Mouse (Mus musculus) intestine, embryonic 15.5 days (tissue): ENCODE results near the gene Nckap5. TPM values are rescaled to one million over a fixed set of nuclear protein-coding genes. Genes with fewer than 3 reads are reported as not detected.
"Not testable (repeated sequence)": the region's sequence is repeated elsewhere in the genome, so short reads cannot be mapped to it uniquely, and the experiment has no call there.

Experiments
- ATAC-seq: fragments of 200-750 bp; cut with Nextera tagmentation; 2 replicates; pipeline ENCODE4 v1.8.0; 2017; ENCODE audit warnings: moderate TSS enrichment, moderate library complexity
- H3K27ac ChIP-seq: fragments of 300-500 bp; sonication (generic); 2 replicates; pipeline ENCODE4 v1.5.1; 2015; ENCODE audit warnings: mild to moderate bottlenecking, inconsistent platforms
- H3K27me3 ChIP-seq: fragments of 300-500 bp; sonication (generic); replicated peaks from 2 replicates; pipeline ENCODE4 v1.6.1; 2015; ENCODE audit warnings: inconsistent platforms
- H3K36me3 ChIP-seq: fragments of 300-500 bp; sonication (generic); 2 replicates; pipeline ENCODE4 v1.6.1; 2015; ENCODE audit warnings: inconsistent platforms
- H3K4me1 ChIP-seq: fragments of 300-500 bp; sonication (generic); replicated peaks from 2 replicates; pipeline ENCODE4 v1.6.1; 2015; ENCODE audit warnings: inconsistent platforms
- H3K4me2 ChIP-seq: fragments of 300-500 bp; sonication (generic); replicated peaks from 2 replicates; pipeline ENCODE4 v1.6.1; 2015; ENCODE audit warnings: mild to moderate bottlenecking, inconsistent platforms
- H3K4me3 ChIP-seq: fragments of 300-500 bp; sonication (generic); replicated peaks from 2 replicates; pipeline ENCODE4 v1.5.1; 2015; ENCODE audit warnings: inconsistent platforms
- H3K9ac ChIP-seq: fragments of 300-500 bp; sonication (generic); 2 replicates; pipeline ENCODE4 v1.6.1; 2015; ENCODE audit warnings: inconsistent platforms
- H3K9me3 ChIP-seq: fragments of 300-500 bp; sonication (generic); 2 replicates; pipeline ENCODE4 v1.6.1; 2016; ENCODE audit warnings: inconsistent platforms
- WGBS: fragments of 180-500 bp; shearing (Covaris S2); methylation state at CpG from one replicate; pipeline ENCODE4 v1.1.7; 2015; 5-methylcytosine and 5-hydroxymethylcytosine counted together
- polyA plus RNA-seq: library from polyadenylated mRNA; unstranded; fragments of >200 nt; fragmentation: Nextera tagmentation; extraction: Ambion mirVana; gene quantifications from 2 replicates; pipeline ENCODE4 v1.2.1, GENCODE M21; 2015

Gene Nckap5
- polyA plus RNA-seq, 1 experiment from 2014 or later, result 11.4 TPM

GRCm38 (mm10) chr1:126135717-126136116 is 694.9 kb downstream of the Nckap5 start:
- H3K4me1 ChIP-seq, result no peaks in the 10 kb centered on the region
- no peak for ATAC-seq
- H3K36me3 ChIP-seq, result no peaks in the 10 kb centered on the region
- H3K27me3 ChIP-seq, result no peaks in the 10 kb centered on the region
- H3K9ac ChIP-seq, result no peak overlapping the region
- no peak overlapping the region for H3K4me3 ChIP-seq
- WGBS, result 76% methylated on average over 3 of the region's 3 CpGs
- H3K9me3 ChIP-seq, result no peaks in the 10 kb centered on the region
- no peak overlapping the region for H3K4me2 ChIP-seq
- H3K27ac ChIP-seq, result no peak overlapping the region

- Histone ChIP-seq H3K9ac (no peak overlapping the region), H3K27ac (no peak overlapping the region), H3K4me1 (no peaks in the 10 kb centered on the region), H3K4me2 (no peak overlapping the region), H3K4me3 (no peak overlapping the region), H3K9me3 (no peaks in the 10 kb centered on the region), H3K36me3 (no peaks in the 10 kb centered on the region), H3K27me3 (no peaks in the 10 kb centered on the region)
- no peak for ATAC-seq
- 93% methylated on average over 2 of the region's 2 CpGs for WGBS
Measured at GRCm38 (mm10) chr1:126132316-126132715, 698.3 kb downstream of the Nckap5 start.

DNA sequence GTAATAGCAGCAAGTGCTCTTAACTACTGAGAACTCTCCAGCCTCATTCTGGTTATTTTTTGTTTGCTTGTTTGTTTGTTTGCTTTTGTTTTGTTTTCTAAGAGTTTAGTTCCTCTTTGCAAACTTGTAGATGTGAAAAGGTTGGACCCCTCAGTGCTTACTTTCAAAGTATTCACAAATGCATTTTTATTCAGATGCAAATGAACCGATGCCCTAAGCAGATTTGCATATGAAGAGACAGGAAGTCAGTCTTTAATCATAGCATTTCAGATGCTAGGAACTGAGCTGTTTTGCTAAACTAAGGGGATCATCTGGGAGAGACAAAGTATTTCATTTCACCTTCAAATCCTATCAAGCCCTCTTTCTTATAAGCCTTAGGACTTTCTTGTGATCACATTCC is 701.5 kb downstream of the Nckap5 start:
- H3K9me3 ChIP-seq, result no peaks in the 10 kb centered on the region
- no peaks in the 10 kb centered on the region for H3K4me1 ChIP-seq
- H3K4me2 ChIP-seq, result no peak overlapping the region
- H3K36me3 ChIP-seq, result no peaks in the 10 kb centered on the region
- no peak overlapping the region for H3K4me3 ChIP-seq
- WGBS, result 39% methylated on average over 1 of the region's 1 CpGs
- H3K9ac ChIP-seq, result no peak overlapping the region
- H3K27ac ChIP-seq, result no peak overlapping the region
- no peak for ATAC-seq
- no peaks in the 10 kb centered on the region for H3K27me3 ChIP-seq

GRCm38 (mm10) chr1:126123111-126123510 is 707.5 kb downstream of the Nckap5 start:
- H3K9me3 ChIP-seq, result no peaks in the 10 kb centered on the region
- WGBS, result 74% methylated on average over 5 of the region's 5 CpGs
- no peaks in the 10 kb centered on the region for H3K4me1 ChIP-seq
- ATAC-seq, result no peak
- H3K27ac ChIP-seq, result no peak overlapping the region
- no peak overlapping the region for H3K4me2 ChIP-seq
- no peaks in the 10 kb centered on the region for H3K36me3 ChIP-seq
- no peaks in the 10 kb centered on the region for H3K27me3 ChIP-seq
- no peak overlapping the region for H3K9ac ChIP-seq
- H3K4me3 ChIP-seq, result no peak overlapping the region

DNA sequence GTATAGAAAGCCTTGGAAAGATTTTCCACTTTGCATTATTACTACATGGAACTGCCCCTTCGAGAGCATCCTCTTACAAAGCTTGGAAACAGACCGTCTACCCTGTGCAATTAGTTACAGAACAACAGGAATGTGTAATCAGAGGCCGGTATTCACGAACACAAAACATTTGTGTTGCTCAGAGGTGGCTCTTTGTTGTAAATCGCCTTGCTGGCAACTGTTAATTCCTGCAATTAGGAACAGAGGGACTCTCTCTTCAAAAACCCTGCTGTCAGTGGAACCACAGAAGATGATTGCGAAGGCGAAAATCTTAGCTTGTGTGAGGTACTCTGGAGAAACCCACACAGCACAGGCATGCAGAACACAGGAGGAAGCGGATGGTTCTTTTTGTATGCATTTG is 710.1 kb downstream of the Nckap5 start:
- H3K9ac ChIP-seq, result no peak overlapping the region
- 64% methylated on average over 8 of the region's 8 CpGs for WGBS
- no peaks in the 10 kb centered on the region for H3K27me3 ChIP-seq
- no peak for ATAC-seq
- no peak overlapping the region for H3K4me3 ChIP-seq
- H3K9me3 ChIP-seq, result no peaks in the 10 kb centered on the region
- H3K4me1 ChIP-seq, result no peaks in the 10 kb centered on the region
- no peaks in the 10 kb centered on the region for H3K36me3 ChIP-seq
- H3K4me2 ChIP-seq, result no peak overlapping the region
- no peak overlapping the region for H3K27ac ChIP-seq

- H3K9me3 ChIP-seq, result no peaks in the 10 kb centered on the region
- no peaks in the 10 kb centered on the region for H3K4me1 ChIP-seq
- no peak overlapping the region for H3K4me3 ChIP-seq
- no peak overlapping the region for H3K4me2 ChIP-seq
- no peak overlapping the region for H3K9ac ChIP-seq
- WGBS, result 68% methylated on average over 3 of the region's 3 CpGs
- no peak overlapping the region for H3K27ac ChIP-seq
- H3K36me3 ChIP-seq, result no peaks in the 10 kb centered on the region
- no peaks in the 10 kb centered on the region for H3K27me3 ChIP-seq
- no peak for ATAC-seq
Measured at GRCm38 (mm10) chr1:126116034-126116433, 714.6 kb downstream of the Nckap5 start.

- no peak overlapping the region for H3K9ac ChIP-seq
- H3K27ac ChIP-seq, result no peak overlapping the region
- H3K27me3 ChIP-seq, result no peaks in the 10 kb centered on the region
- WGBS, result 74% methylated on average over 3 of the region's 3 CpGs
- H3K9me3 ChIP-seq, result no peaks in the 10 kb centered on the region
- H3K4me1 ChIP-seq, result no peaks in the 10 kb centered on the region
- H3K36me3 ChIP-seq, result no peaks in the 10 kb centered on the region
- no peak for ATAC-seq
- H3K4me2 ChIP-seq, result no peak overlapping the region
- H3K4me3 ChIP-seq, result no peak overlapping the region
Measured at GRCm38 (mm10) chr1:126105673-126106256, 724.8 kb downstream of the Nckap5 start.

GRCm38 (mm10) chr1:126094346-126094745 is 736.3 kb downstream of the Nckap5 start:
- Histone ChIP-seq H3K4me3 (no peak overlapping the region), H3K9me3 (no peaks in the 10 kb centered on the region), H3K4me1 (no peaks in the 10 kb centered on the region), H3K27me3 (no peaks in the 10 kb centered on the region), H3K36me3 (no peaks in the 10 kb centered on the region), H3K4me2 (no peak overlapping the region), H3K9ac (no peak overlapping the region), H3K27ac (no peak overlapping the region)
- ATAC-seq, result no peak
- 87% methylated on average over 4 of the region's 4 CpGs for WGBS

- ATAC-seq, H3K36me3 ChIP-seq: not testable (repeated sequence)
- 86% methylated on average over 2 of the region's 2 CpGs for WGBS
Measured at GRCm38 (mm10) chr1:126091979-126092378, 738.6 kb downstream of the Nckap5 start.

DNA sequence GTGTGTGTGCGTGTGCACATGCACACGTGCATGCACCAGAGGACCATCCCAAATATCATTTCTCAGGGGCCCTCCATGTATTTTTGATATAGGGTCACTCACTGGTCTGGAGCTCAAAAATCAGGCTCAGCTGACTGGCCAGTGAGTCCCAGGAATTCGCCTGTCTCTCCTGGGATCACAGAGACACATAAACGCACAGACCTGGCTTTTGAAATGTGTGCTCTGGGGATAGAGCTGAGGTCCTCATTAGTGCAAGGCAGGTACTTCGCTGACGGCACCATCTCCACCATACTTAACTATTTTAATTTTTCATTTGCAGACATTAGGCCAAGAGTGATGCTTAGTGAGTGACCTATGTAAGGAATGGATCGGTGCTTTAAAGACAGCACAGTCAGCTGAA is 743.4 kb downstream of the Nckap5 start:
- WGBS, result 84% methylated on average over 7 of the region's 7 CpGs
- H3K27me3 ChIP-seq, result no peaks in the 10 kb centered on the region
- no peak overlapping the region for H3K27ac ChIP-seq
- H3K4me2 ChIP-seq, result no peak overlapping the region
- no peaks in the 10 kb centered on the region for H3K4me1 ChIP-seq
- H3K9me3 ChIP-seq, result no peaks in the 10 kb centered on the region
- H3K36me3 ChIP-seq, result no peaks in the 10 kb centered on the region
- H3K9ac ChIP-seq, result no peak overlapping the region
- no peak for ATAC-seq
- H3K4me3 ChIP-seq, result no peak overlapping the region

More at GRCm38 (mm10) chr1:126091979-126092378, 738.6 kb downstream of the Nckap5 start:
- not testable (repeated sequence) for H3K27ac ChIP-seq, H3K4me2 ChIP-seq, H3K9me3 ChIP-seq, H3K27me3 ChIP-seq, H3K4me3 ChIP-seq, H3K4me1 ChIP-seq, H3K9ac ChIP-seq

- H3K9me3 ChIP-seq, result no peaks in the 10 kb centered on the region
- no peaks in the 10 kb centered on the region for H3K27me3 ChIP-seq
- no peak overlapping the region for H3K4me2 ChIP-seq
- H3K4me1 ChIP-seq, result no peaks in the 10 kb centered on the region
- ATAC-seq, result no peak
- no peaks in the 10 kb centered on the region for H3K36me3 ChIP-seq
- 76% methylated on average over 4 of the region's 4 CpGs for WGBS
- H3K4me3 ChIP-seq, result no peak overlapping the region
- no peak overlapping the region for H3K9ac ChIP-seq
- no peak overlapping the region for H3K27ac ChIP-seq
Measured at GRCm38 (mm10) chr1:126076312-126076711, 754.3 kb downstream of the Nckap5 start.

GRCm38 (mm10) chr1:126070861-126071260 is 759.7 kb downstream of the Nckap5 start:
- no peak for ATAC-seq
- Histone ChIP-seq H3K4me3 (no peak overlapping the region), H3K9me3 (no peaks in the 10 kb centered on the region), H3K9ac (no peak overlapping the region), H3K27me3 (no peaks in the 10 kb centered on the region), H3K36me3 (no peaks in the 10 kb centered on the region), H3K27ac (no peak overlapping the region), H3K4me1 (no peaks in the 10 kb centered on the region), H3K4me2 (no peak overlapping the region)
- 88% methylated on average over 2 of the region's 2 CpGs for WGBS

DNA sequence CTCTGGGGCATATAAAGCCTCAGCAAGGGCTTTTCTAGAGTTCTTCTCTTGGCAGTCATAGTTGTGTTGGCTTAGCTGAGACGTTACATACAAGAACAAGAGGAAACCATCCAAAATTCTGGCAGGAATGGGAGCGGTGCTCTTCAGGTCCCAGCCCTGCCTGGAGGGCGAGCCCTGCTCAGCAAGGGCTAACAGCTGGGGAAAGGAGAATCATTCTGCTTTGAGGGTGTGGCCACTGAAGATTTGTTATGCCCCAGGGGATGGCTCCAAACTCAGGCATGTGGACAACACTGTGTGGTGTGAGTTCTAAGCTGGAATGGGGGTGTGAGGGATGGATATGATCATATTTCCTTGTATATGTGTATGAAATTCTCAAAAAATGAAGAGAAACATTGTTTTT is 779.1 kb downstream of the Nckap5 start:
- Histone ChIP-seq H3K27ac (no peak overlapping the region), H3K4me2 (no peak overlapping the region), H3K4me3 (no peak overlapping the region), H3K9me3 (no peaks in the 10 kb centered on the region), H3K9ac (no peak overlapping the region), H3K36me3 (no peaks in the 10 kb centered on the region), H3K27me3 (no peaks in the 10 kb centered on the region), H3K4me1 (no peaks in the 10 kb centered on the region)
- 65% methylated on average over 3 of the region's 3 CpGs for WGBS
- no peak for ATAC-seq
